Mouse (Mus musculus): ENCODE results near the gene B4galt5.

Gene B4galt5

GRCm38 (mm10) chr2:167303196-167303595, 45.8 kb downstream of the B4galt5 start:
- DNase-seq = no peak

- DNase-seq = no peak
Measured at GRCm38 (mm10) chr2:167302641-167303040, 46.3 kb downstream of the B4galt5 start.

- DNase-seq = no peak
Measured at GRCm38 (mm10) chr2:167302031-167302430, 47.0 kb downstream of the B4galt5 start.

GRCm38 (mm10) chr2:167301601-167302000, 47.4 kb downstream of the B4galt5 start:
- no peak for DNase-seq

GRCm38 (mm10) chr2:167300943-167301497, 48.0 kb downstream of the B4galt5 start:
- no peak for DNase-seq

GRCm38 (mm10) chr2:167299861-167300667, 48.9 kb downstream of the B4galt5 start:
- DNase-seq = peak; percentile 48

GRCm38 (mm10) chr2:167298729-167299705, 50.0 kb downstream of the B4galt5 start:
- DNase-seq = peak; percentile 52

- DNase-seq = no peak
Measured at GRCm38 (mm10) chr2:167297985-167298384, 51.0 kb downstream of the B4galt5 start.

GRCm38 (mm10) chr2:167294926-167295325, 54.1 kb downstream of the B4galt5 start:
- DNase-seq = no peak

GRCm38 (mm10) chr2:167294216-167294615, 54.8 kb downstream of the B4galt5 start:
- no peak for DNase-seq

- DNase-seq = peak; percentile 31
Measured at GRCm38 (mm10) chr2:167293289-167294085, 55.5 kb downstream of the B4galt5 start.

- DNase-seq = no peak
Measured at GRCm38 (mm10) chr2:167292854-167293253, 56.1 kb downstream of the B4galt5 start.

- no peak for DNase-seq
Measured at GRCm38 (mm10) chr2:167292151-167292591, 56.8 kb downstream of the B4galt5 start.

- DNase-seq = no peak
Measured at GRCm38 (mm10) chr2:167291656-167292055, 57.3 kb downstream of the B4galt5 start.

- no peak for DNase-seq
Measured at GRCm38 (mm10) chr2:167281461-167281860, 67.5 kb downstream of the B4galt5 start.

GRCm38 (mm10) chr2:167280986-167281310, 68.0 kb downstream of the B4galt5 start:
- no peak for DNase-seq

GRCm38 (mm10) chr2:167280090-167280985, 68.6 kb downstream of the B4galt5 start:
- peak; percentile 88 for DNase-seq

- DNase-seq = peak; percentile 64
Measured at GRCm38 (mm10) chr2:167278751-167279526, 70.0 kb downstream of the B4galt5 start.

- DNase-seq = no peak
Measured at GRCm38 (mm10) chr2:167278011-167278410, 71.0 kb downstream of the B4galt5 start.

GRCm38 (mm10) chr2:167277026-167277425, 72.0 kb downstream of the B4galt5 start:
- DNase-seq = peak; percentile 86

- DNase-seq = no peak
Measured at GRCm38 (mm10) chr2:167275856-167276255, 73.1 kb downstream of the B4galt5 start.
